Mouse (Mus musculus) kidney, embryonic 15.5 days (tissue): ENCODE data around the gene Axl. TPM values are rescaled to one million over a fixed set of nuclear protein-coding genes. Genes with fewer than 3 reads are reported as not detected.

Source experiments
- ATAC-seq: fragments of 200-750 bp; cut with Nextera tagmentation; replicated peaks from 2 replicates; pipeline ENCODE4 v1.8.0; 2017; ENCODE audit warnings: moderate TSS enrichment; ENCODE audit not compliant: low FRiP score
- H3K27ac ChIP-seq: fragments of 300-500 bp; sonication (generic); 2 replicates; pipeline ENCODE4 v1.5.1; 2015; ENCODE audit warnings: mild to moderate bottlenecking, inconsistent platforms
- H3K27me3 ChIP-seq: fragments of 300-500 bp; sonication (generic); 2 replicates; pipeline ENCODE4 v1.6.1; 2015; ENCODE audit warnings: inconsistent platforms
- H3K36me3 ChIP-seq: fragments of 300-500 bp; sonication (generic); 2 replicates; pipeline ENCODE4 v1.6.1; 2015; ENCODE audit warnings: inconsistent platforms
- H3K4me1 ChIP-seq: fragments of 300-500 bp; sonication (generic); 2 replicates; pipeline ENCODE4 v1.6.1; 2015; ENCODE audit warnings: inconsistent platforms
- H3K4me2 ChIP-seq: fragments of 300-500 bp; sonication (generic); 2 replicates; pipeline ENCODE4 v1.6.1; 2015; ENCODE audit warnings: moderate library complexity, mild to moderate bottlenecking, inconsistent platforms
- H3K4me3 ChIP-seq: fragments of 300-500 bp; sonication (generic); replicated peaks from 2 replicates; pipeline ENCODE4 v1.5.1; 2015; ENCODE audit warnings: mild to moderate bottlenecking, inconsistent platforms
- H3K9ac ChIP-seq: fragments of 300-500 bp; sonication (generic); 2 replicates; pipeline ENCODE4 v1.6.1; 2015; ENCODE audit warnings: mild to moderate bottlenecking, inconsistent platforms
- H3K9me3 ChIP-seq: fragments of 300-500 bp; sonication (generic); replicated peaks from 2 replicates; pipeline ENCODE4 v1.6.1; 2016; ENCODE audit warnings: inconsistent platforms
- WGBS: fragments of 180-500 bp; shearing (Covaris S2); methylation state at CpG from one replicate; pipeline ENCODE4 v1.1.7; 2015; ENCODE audit warnings: mixed read lengths; 5-methylcytosine and 5-hydroxymethylcytosine counted together
- polyA plus RNA-seq: library from polyadenylated mRNA; unstranded; fragments of >200 nt; fragmentation: Nextera tagmentation; extraction: Ambion mirVana; gene quantifications from 2 replicates; pipeline ENCODE4 v1.2.1, GENCODE M21; 2015

Gene Axl
- polyA plus RNA-seq, 1 experiment from 2014 or later = 91.5 TPM

DNA sequence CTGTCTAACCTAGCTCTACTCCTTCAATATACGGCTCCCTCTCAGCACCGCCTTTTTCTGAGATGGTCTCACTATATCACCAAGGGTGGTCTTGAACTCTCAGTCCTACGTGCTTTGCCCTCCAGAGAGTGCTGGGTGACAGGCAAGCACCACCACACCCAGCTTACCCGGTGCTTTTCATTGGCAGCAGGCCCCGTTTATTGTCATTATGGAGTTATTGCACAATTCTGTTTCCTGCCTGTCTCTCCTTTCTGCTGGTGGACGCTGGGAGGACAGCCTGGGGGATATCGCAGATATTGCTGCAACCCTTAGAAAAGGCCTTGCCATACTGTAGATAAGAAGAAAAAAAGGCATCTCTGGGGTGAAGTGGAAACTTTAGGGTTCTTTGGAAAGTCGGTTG lies 2.1 kb upstream of the Axl start:
- WGBS = 67% methylated on average over 8 of the region's 8 CpGs
- ATAC-seq = no peak
- H3K27me3 ChIP-seq = no peaks in the 10 kb centered on the region
- H3K9me3 ChIP-seq = no peaks in the 10 kb centered on the region
- peaks cover 41% of the 10 kb centered on the region for H3K4me1 ChIP-seq
- no peak overlapping the region for H3K4me2 ChIP-seq
- H3K9ac ChIP-seq = no peak overlapping the region
- no peak overlapping the region for H3K4me3 ChIP-seq
- H3K36me3 ChIP-seq = 0 out of 2 replicates have a peak, but pooled peaks cover 1% of the 10 kb centered on the region
- no peak overlapping the region for H3K27ac ChIP-seq

DNA sequence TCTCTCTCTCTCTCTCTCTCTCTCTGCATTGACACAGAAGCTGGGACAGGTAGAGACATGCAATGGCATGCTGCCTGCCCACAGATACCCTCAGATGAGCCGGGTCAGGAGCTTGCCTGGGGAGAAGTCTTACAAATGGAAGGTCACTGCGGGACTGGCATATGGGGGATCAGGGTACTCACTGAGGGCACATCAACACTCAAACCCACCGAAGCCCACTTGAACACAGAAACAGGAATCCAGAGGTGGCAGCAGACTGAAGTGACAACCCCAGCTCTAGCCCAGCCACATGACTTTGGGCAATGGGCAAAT lies 580 bp upstream of the Axl start:
- no peak; the same call in none of the 2 replicates for ATAC-seq
- Histone ChIP-seq H3K9me3 (no peaks in the 10 kb centered on the region), H3K36me3 (peaks cover 5% of the 10 kb centered on the region; the same call in 1 of the 2 replicates), H3K27ac (peak overlapping the region; percentile 81; the same call in 1 of the 2 replicates), H3K4me3 (peak overlapping the region; percentile 66), H3K9ac (peak overlapping the region; percentile 68; the same call in 1 of the 2 replicates), H3K4me2 (peak overlapping the region; percentile 90), H3K27me3 (no peaks in the 10 kb centered on the region), H3K4me1 (peaks cover 42% of the 10 kb centered on the region)
- WGBS = 28% methylated on average over 3 of the region's 3 CpGs

DNA sequence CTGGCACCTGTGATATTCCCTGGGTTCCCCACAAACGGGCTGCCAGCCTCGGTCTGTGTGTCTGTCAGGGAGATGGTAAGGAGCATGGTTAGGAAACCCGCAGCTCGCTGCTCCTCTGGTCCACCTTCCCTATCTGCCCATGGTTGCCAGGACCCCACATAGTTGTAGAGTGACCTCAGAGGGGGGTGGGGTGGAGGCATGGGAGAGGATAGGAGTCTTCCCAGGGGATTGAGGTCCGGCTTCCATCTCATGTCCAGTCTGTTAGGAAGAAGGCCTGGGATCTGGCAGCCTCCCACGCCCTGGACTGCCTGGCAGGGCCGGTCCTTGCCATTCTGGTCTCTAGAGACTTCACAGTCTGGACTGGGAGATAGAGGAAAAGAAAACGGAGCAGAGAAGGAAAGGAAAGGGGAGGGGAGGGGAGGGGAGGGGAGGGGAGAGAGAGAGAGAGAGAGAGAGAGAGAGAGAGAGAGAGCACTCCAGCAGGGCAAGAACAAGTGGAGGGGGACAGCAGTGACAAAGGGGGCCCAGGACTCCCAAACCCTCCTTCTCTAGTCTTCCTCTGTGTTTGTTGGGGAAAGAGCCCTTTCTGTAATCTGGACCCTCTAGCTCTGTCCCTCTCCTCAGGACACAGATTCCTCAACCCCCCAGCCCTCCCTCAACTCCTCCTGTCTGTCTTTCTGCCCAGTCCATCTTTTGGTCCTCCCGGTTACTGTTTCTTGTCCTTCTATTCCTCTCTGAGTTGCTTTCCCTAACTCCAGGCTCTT lies 867 bp downstream of the Axl start:
- Histone ChIP-seq H3K4me2 (peak overlapping the region; percentile 90), H3K4me3 (peak overlapping the region; percentile 66), H3K9me3 (no peaks in the 10 kb centered on the region), H3K4me1 (peaks cover 42% of the 10 kb centered on the region), H3K36me3 (peaks cover 5% of the 10 kb centered on the region; the same call in 1 of the 2 replicates), H3K27ac (peak overlapping the region; percentile 81), H3K27me3 (no peaks in the 10 kb centered on the region), H3K9ac (peak overlapping the region; percentile 68)
- WGBS = 21% methylated on average over 9 of the region's 9 CpGs
- peak; percentile 7; the same call in 1 of the 2 replicates for ATAC-seq

DNA sequence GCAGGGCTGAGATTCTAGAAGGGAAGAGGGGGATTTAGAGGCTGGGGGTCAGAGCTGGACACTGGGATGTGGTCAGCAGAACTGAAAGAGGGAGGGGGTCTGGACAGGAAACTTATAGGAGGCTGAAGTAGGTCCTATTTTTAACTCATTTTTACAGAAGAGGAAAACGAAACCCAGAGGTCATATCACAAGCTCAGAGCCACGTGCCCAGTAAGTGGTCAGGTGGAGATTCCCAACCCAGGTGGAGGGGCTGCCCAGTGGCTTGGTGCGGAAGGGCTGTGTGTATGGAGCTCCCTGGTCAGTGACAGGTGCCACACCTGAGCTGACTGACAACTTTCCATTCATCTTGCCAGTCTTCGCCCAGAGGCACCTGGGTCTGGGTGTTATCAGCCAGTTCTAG lies 1.5 kb downstream of the Axl start:
- Histone ChIP-seq H3K4me1 (peaks cover 47% of the 10 kb centered on the region), H3K36me3 (peaks cover 5% of the 10 kb centered on the region; the same call in 1 of the 2 replicates), H3K4me2 (peak overlapping the region; percentile 90), H3K27me3 (no peaks in the 10 kb centered on the region), H3K4me3 (peak overlapping the region; percentile 66), H3K9me3 (no peaks in the 10 kb centered on the region), H3K9ac (no peak overlapping the region), H3K27ac (0 out of 2 replicates have a peak overlapping the region, but pooled peaks have one; percentile 13)
- 57% methylated on average over 4 of the region's 4 CpGs for WGBS
- ATAC-seq = no peak

DNA sequence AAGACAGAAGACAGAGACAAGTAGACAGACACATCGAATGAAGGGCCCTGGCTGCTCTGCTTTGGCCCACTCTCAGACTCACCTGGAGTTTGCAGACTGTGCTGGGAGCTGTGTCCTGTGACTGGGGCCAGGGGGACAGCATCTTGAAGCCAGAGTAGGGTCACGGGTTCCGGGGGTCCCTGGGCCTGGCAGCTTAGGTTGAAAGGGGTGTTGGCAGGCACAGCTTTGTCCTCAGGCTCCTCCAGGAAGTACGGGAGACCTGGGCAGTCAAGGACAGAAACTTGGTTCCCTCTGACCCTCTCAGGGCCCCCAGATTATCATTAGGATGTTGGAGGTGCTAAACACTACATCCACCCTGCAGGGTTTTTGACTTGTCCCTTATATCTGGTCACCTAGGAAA lies 2.8 kb downstream of the Axl start:
- H3K9me3 ChIP-seq = no peaks in the 10 kb centered on the region
- H3K36me3 ChIP-seq = peaks cover 6% of the 10 kb centered on the region
- no peak for ATAC-seq
- H3K4me1 ChIP-seq = peaks cover 59% of the 10 kb centered on the region
- H3K27ac ChIP-seq = no peak overlapping the region
- H3K9ac ChIP-seq = no peak overlapping the region
- no peaks in the 10 kb centered on the region for H3K27me3 ChIP-seq
- WGBS = 75% methylated on average over 4 of the region's 4 CpGs
- H3K4me3 ChIP-seq = no peak overlapping the region
- no peak overlapping the region for H3K4me2 ChIP-seq

DNA sequence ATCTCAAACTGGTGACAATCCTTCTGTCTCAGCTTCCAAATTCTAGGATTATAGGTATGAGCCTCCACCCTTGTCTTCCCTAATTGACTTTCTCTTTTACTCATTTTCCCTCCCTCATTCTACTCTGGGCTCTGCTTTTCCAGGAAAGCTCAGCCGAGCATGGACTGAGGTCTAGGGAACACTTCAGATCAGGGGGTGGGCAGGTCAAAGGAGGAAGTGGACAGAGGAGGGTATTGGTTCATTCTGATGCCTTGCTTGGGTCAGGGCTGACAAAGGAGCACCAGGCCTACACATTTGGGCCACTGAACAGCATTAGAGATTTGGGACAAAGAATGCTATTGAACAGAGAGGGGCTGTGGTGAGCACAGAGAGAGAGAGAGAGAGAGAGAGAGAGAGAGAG lies 3.7 kb downstream of the Axl start:
- H3K27me3 ChIP-seq = no peaks in the 10 kb centered on the region
- 50% methylated on average over 1 of the region's 1 CpGs for WGBS
- no peak overlapping the region for H3K27ac ChIP-seq
- H3K9me3 ChIP-seq = no peaks in the 10 kb centered on the region
- no peak overlapping the region for H3K4me2 ChIP-seq
- H3K4me1 ChIP-seq = peaks cover 59% of the 10 kb centered on the region
- peaks cover 9% of the 10 kb centered on the region for H3K36me3 ChIP-seq
- no peak overlapping the region for H3K9ac ChIP-seq
- ATAC-seq = no peak
- no peak overlapping the region for H3K4me3 ChIP-seq

DNA sequence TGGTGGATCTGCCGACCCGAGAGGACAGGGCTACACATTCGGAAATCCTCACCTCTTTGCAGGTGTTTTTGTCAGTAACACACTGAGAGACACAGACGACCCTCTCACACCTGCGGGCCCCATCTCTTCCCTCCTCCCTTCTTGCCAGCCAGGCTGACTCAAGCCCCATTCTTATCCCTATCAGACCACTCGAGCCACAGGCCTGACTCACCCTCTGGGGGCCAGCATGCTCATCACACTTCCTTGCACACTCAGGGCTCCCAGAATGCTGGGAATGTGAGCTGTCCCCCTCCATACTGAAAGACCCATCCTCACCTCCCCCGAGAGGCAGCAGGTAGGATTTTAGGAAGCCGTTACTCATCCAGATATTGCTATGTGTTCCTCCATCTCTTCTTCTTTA lies 4.8 kb downstream of the Axl start:
- Histone ChIP-seq H3K27ac (0 out of 2 replicates have a peak overlapping the region, but pooled peaks have one; percentile 3), H3K27me3 (no peaks in the 10 kb centered on the region), H3K4me1 (peaks cover 50% of the 10 kb centered on the region), H3K36me3 (peaks cover 10% of the 10 kb centered on the region), H3K9ac (no peak overlapping the region), H3K9me3 (no peaks in the 10 kb centered on the region), H3K4me3 (no peak overlapping the region), H3K4me2 (no peak overlapping the region)
- ATAC-seq = no peak
- 63% methylated on average over 8 of the region's 8 CpGs for WGBS

DNA sequence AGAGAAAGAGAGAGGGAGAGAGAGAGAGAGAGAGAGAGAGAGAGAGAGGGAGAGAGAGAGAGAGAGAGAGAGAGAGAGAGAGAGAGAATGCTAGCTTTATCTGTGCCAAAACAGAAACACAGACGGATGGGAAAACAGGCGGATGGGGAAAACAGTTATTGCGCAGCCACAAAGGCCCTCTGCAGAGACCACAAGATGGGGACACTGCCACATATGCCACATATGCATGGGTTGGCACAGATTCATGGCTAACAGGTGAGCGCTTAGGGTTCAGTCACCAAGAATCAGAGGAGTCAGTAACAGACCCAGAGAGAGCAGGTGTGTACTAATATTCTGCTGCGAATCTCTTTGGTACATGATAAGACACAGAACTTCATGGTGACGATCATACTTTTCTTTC lies 5.8 kb downstream of the Axl start:
- peaks cover 41% of the 10 kb centered on the region for H3K4me1 ChIP-seq
- H3K27ac ChIP-seq = peak overlapping the region; percentile 73
- H3K4me2 ChIP-seq = no peak overlapping the region
- no peak overlapping the region for H3K4me3 ChIP-seq
- H3K27me3 ChIP-seq = no peaks in the 10 kb centered on the region
- ATAC-seq = no peak
- H3K9ac ChIP-seq = no peak overlapping the region
- WGBS = 76% methylated on average over 6 of the region's 6 CpGs
- H3K9me3 ChIP-seq = no peaks in the 10 kb centered on the region
- H3K36me3 ChIP-seq = peaks cover 20% of the 10 kb centered on the region

DNA sequence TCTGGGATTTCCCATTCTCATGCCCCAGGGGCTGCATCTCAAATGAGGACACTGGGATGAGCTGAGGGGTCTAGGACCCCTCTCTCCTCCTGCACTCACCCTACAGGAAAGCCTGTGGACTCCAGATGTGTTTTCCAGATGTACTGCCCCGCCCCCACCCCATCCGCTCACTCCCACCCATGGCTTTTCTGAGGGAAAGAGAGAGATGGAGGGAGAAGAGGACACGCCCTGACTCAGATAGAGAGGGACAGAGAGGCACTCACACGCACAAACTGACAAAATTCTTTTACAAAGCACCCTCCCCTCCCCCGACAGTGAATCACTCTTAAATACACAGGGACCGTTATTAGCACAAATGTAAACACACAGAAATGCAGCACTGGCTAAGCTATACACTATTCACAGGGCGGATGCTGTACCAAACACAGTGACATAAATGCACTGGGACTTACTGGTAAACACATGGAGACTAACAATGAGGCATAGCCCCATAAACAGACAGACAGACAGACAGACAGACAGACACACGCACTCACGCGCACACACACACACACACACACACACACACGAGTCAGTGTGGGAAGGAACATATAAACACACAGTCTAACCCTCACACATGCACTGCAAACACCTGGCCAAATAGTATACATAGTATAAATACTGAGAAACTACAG lies 6.4 kb downstream of the Axl start:
- no peak overlapping the region for H3K9ac ChIP-seq
- WGBS = 31% methylated on average over 11 of the region's 11 CpGs
- peak overlapping the region; percentile 73 for H3K27ac ChIP-seq
- peaks cover 35% of the 10 kb centered on the region for H3K4me1 ChIP-seq
- no peaks in the 10 kb centered on the region for H3K9me3 ChIP-seq
- peaks cover 25% of the 10 kb centered on the region for H3K36me3 ChIP-seq
- peak overlapping the region; percentile 81 for H3K4me2 ChIP-seq
- H3K4me3 ChIP-seq = peak overlapping the region; percentile 41
- peak; percentile 72 for ATAC-seq
- no peaks in the 10 kb centered on the region for H3K27me3 ChIP-seq

DNA sequence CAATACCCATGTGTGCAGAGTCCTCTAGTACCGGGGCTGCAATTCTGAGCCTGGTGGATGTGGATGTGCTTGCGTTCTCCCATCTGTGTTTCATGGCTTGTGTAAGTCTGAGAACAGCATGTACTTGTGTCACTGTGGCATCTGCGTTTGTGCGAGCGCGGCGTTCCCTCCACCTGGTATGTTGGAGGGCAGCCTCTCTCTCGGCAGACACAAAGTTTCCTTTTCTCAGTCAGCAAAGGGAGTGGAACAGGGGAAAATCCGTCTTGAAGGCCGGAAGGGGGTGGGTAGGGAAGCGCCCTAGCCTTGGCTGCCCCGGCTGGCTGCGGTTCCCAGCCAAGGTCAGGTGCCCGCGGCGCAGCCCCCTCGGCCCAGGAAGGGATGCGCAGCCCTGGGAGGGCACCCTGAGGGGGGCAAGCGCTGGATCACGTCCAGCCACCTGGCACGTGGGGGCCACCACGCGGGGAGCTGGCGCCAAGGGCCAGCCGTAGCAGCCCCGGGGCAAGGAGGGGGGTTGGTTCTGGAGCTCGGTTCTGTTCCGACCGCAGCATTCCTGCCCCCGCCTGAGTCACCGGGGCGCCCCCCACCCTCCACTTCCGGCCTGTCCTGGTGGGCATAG lies 7.1 kb downstream of the Axl start:
- H3K4me3 ChIP-seq = peak overlapping the region; percentile 41
- H3K27ac ChIP-seq = peak overlapping the region; percentile 73
- H3K36me3 ChIP-seq = peaks cover 26% of the 10 kb centered on the region
- H3K4me1 ChIP-seq = peaks cover 28% of the 10 kb centered on the region
- peak overlapping the region; percentile 37 for H3K9ac ChIP-seq
- H3K4me2 ChIP-seq = peak overlapping the region; percentile 81
- 8% methylated on average over 27 of the region's 33 CpGs for WGBS
- no peaks in the 10 kb centered on the region for H3K9me3 ChIP-seq
- H3K27me3 ChIP-seq = no peaks in the 10 kb centered on the region
- ATAC-seq = peak; percentile 78

DNA sequence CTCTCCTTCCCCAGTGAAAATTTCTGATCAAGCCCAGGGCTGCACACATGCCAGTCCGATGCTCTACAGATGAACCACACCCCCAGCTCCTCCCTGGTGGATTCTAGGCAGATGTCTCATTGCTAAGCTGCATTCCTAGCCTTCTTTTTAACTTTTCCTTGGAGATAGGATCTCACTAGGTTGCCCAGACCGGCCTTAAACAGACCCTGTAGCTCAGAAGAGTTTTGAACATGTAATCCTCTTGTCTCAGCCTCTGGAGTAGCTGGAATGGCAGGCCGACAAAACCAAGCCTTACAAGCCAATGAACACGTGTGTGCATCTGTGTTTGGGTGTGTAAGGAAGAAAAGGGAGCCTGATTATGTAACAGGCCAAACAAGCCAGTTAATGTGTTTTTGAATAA lies 7.8 kb downstream of the Axl start:
- no peak overlapping the region for H3K4me3 ChIP-seq
- H3K27me3 ChIP-seq = no peaks in the 10 kb centered on the region
- H3K4me2 ChIP-seq = peak overlapping the region; percentile 81; the same call in 1 of the 2 replicates
- peaks cover 22% of the 10 kb centered on the region for H3K4me1 ChIP-seq
- no peak overlapping the region for H3K9ac ChIP-seq
- peak overlapping the region; percentile 73; the same call in 1 of the 2 replicates for H3K27ac ChIP-seq
- 61% methylated on average over 4 of the region's 4 CpGs for WGBS
- ATAC-seq = no peak
- no peaks in the 10 kb centered on the region for H3K9me3 ChIP-seq
- peaks cover 33% of the 10 kb centered on the region for H3K36me3 ChIP-seq

DNA sequence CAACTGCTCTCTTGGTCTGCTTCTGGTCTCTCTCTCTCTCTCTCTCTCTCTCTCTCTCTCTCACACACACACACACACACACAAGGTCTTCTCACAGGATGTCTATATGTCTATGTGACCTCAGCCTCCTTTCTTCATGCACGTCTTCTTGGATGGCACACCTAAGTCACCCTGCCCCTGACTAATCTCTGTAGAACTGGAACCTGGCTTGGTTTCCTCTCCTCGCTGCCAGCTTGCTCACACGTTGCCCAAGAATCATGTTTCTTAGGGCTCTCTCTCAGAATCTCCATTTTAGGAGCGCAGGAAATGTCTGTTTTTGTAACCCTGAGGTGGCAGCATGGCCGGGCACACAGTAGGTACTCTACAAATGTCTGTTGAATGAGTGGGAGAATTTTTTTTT lies 8.5 kb downstream of the Axl start:
- WGBS = 85% methylated on average over 5 of the region's 5 CpGs
- Histone ChIP-seq H3K4me3 (no peak overlapping the region), H3K4me2 (no peak overlapping the region), H3K36me3 (peaks cover 35% of the 10 kb centered on the region), H3K9me3 (no peaks in the 10 kb centered on the region), H3K27me3 (no peaks in the 10 kb centered on the region), H3K9ac (no peak overlapping the region), H3K27ac (no peak overlapping the region), H3K4me1 (peaks cover 20% of the 10 kb centered on the region)
- no peak for ATAC-seq
